Mouse (Mus musculus) kidney, adult 2 months (tissue): ENCODE data around the gene Rpl18.

Experiments
- CTCF ChIP-seq: fragments of 200-500 bp; conservative IDR thresholded peaks from 2 replicates; pipeline ENCODE4 v1.5.1; 2011; ENCODE audit warnings: low read depth, mild to moderate bottlenecking, control low read depth, low read length, moderate library complexity, mixed read lengths; ENCODE audit not compliant: insufficient read depth, insufficient read length
- POLR2A ChIP-seq: fragments of 200-500 bp; IDR thresholded peaks from one replicate; pipeline ENCODE4 v1.6.1; 2011; ENCODE audit warnings: low read depth, low read length, control low read depth

GRCm38 (mm10) chr7:45717918-45718297 lies 2.7 kb downstream of the Rpl18 start, which contains the start of gene Sphk2:
- TF ChIP-seq CTCF (no peak), POLR2A (peak; percentile 96)
